Mouse (Mus musculus) liver, adult 2 months (tissue): Measurements from ENCODE around the gene Rcan3.

Source experiments
- CTCF ChIP-seq: fragments of 200-500 bp; IDR thresholded peaks from 2 replicates; pipeline ENCODE4 v1.5.1; 2011; ENCODE audit warnings: low read depth, low read length, control low read depth
- POLR2A ChIP-seq: fragments of 200-500 bp; IDR thresholded peaks from 2 replicates; pipeline ENCODE4 v1.6.1; 2011; ENCODE audit warnings: low read length, control low read depth; ENCODE audit not compliant: insufficient read depth; ENCODE audit errors: extremely low read depth

- peak; percentile 42 for TF ChIP-seq CTCF
- TF ChIP-seq POLR2A = no peak
These were observed 6.4 kb upstream of the Rcan3 start for GRCm38 (mm10) chr4:135439904-135440522.
